Mouse (Mus musculus) liver, postnatal 0 days (tissue): Measurements from ENCODE around the gene Dhx35. TPM values are rescaled to one million over a fixed set of nuclear protein-coding genes. Genes with fewer than 3 reads are reported as not detected.

ENCODE experiments used
- ATAC-seq: fragments of 200-750 bp; cut with Nextera tagmentation; 2 replicates; pipeline ENCODE4 v1.8.0; 2017; ENCODE audit warnings: mild to moderate bottlenecking, moderate library complexity
- DNase-seq: peaks from one replicate; pipeline ENCODE4 v3.0.0-alpha.2; 2016
- H3K27ac ChIP-seq: fragments of 300-500 bp; sonication (generic); 2 replicates; pipeline ENCODE4 v1.5.1; 2014; ENCODE audit warnings: antibody characterized with exemption, moderate library complexity, mild to moderate bottlenecking, low read depth
- H3K27me3 ChIP-seq: fragments of 300-500 bp; sonication (generic); 2 replicates; pipeline ENCODE4 v1.6.1; 2014; ENCODE audit warnings: low read length, control low read depth, mixed read lengths; ENCODE audit not compliant: insufficient read depth
- H3K36me3 ChIP-seq: fragments of 300-500 bp; sonication (generic); replicated peaks from 2 replicates; pipeline ENCODE4 v1.6.1; 2014; ENCODE audit warnings: mild to moderate bottlenecking, control low read depth, low read length, moderate library complexity, mixed read lengths; ENCODE audit not compliant: insufficient read depth
- H3K4me1 ChIP-seq: fragments of 300-500 bp; sonication (generic); 2 replicates; pipeline ENCODE4 v1.6.1; 2014; ENCODE audit warnings: antibody characterized with exemption, mild to moderate bottlenecking, control low read depth; ENCODE audit not compliant: insufficient read depth
- H3K4me2 ChIP-seq: fragments of 300-500 bp; sonication (generic); 2 replicates; pipeline ENCODE4 v1.6.1; 2014; ENCODE audit warnings: low read depth, mild to moderate bottlenecking, low read length, moderate library complexity, mixed read lengths
- H3K4me3 ChIP-seq: fragments of 300-500 bp; sonication (generic); 2 replicates; pipeline ENCODE4 v1.5.1; 2014; ENCODE audit warnings: low read depth, low read length
- H3K9ac ChIP-seq: fragments of 300-500 bp; sonication (generic); replicated peaks from 2 replicates; pipeline ENCODE4 v1.6.1; 2014; ENCODE audit warnings: mild to moderate bottlenecking, moderate library complexity
- H3K9me3 ChIP-seq: fragments of 300-500 bp; sonication (generic); 2 replicates; pipeline ENCODE4 v1.6.1; 2016; ENCODE audit warnings: mild to moderate bottlenecking, control low read depth, low read length, mixed read lengths
- CTCF ChIP-seq: sonication (generic); IDR thresholded peaks from 2 replicates; pipeline ENCODE4 v1.5.1; 2016; ENCODE audit warnings: antibody characterized with exemption, low read depth
- EP300 ChIP-seq: IDR thresholded peaks from 2 replicates; pipeline ENCODE4 v1.6.1; 2016; ENCODE audit warnings: antibody characterized with exemption, low read depth, mild to moderate bottlenecking
- WGBS: fragments of 180-500 bp; shearing (Covaris S2); extraction: QIAGEN DNeasy Blood & Tissue Kit; methylation state at CpG from one replicate; pipeline ENCODE4 v1.1.7; 2014; ENCODE audit not compliant: insufficient replicate concordance; 5-methylcytosine and 5-hydroxymethylcytosine counted together
- polyA plus RNA-seq: library from polyadenylated mRNA; unstranded; fragments of >200 nt; fragmentation: Nextera tagmentation; extraction: Ambion mirVana; gene quantifications from 2 replicates; pipeline ENCODE4 v1.2.1, GENCODE M21; 2015

The Dhx35 gene
- polyA plus RNA-seq, 1 experiment from 2014 or later: 3.6 TPM

- Histone ChIP-seq H3K36me3 (peaks cover 8% of the 10 kb centered on the region), H3K9me3 (no peaks in the 10 kb centered on the region), H3K27ac (peak within 1 kb of the TSS; percentile 83), H3K4me3 (peak within 1 kb of the TSS; percentile 93), H3K27me3 (no peaks in the 10 kb centered on the region), H3K4me1 (peaks cover 27% of the 10 kb centered on the region), H3K9ac (peak within 1 kb of the TSS; percentile 88), H3K4me2 (peak within 1 kb of the TSS; percentile 99)
- DNase-seq (peak; percentile 97), ATAC-seq (peak; percentile 97)
- under 1% methylated on average over 39 of the region's 48 CpGs for WGBS
- TF ChIP-seq EP300 (no peak; the same call in 1 of the 2 replicates), CTCF (peak; percentile 95)
Measured at GRCm38 (mm10) chr2:158767742-158768339, 26.8 kb upstream of the Dhx35 start, which contains the start of gene Fam83d. Gene Fam83d (plus strand): TSS chr2:158768093.

DNA sequence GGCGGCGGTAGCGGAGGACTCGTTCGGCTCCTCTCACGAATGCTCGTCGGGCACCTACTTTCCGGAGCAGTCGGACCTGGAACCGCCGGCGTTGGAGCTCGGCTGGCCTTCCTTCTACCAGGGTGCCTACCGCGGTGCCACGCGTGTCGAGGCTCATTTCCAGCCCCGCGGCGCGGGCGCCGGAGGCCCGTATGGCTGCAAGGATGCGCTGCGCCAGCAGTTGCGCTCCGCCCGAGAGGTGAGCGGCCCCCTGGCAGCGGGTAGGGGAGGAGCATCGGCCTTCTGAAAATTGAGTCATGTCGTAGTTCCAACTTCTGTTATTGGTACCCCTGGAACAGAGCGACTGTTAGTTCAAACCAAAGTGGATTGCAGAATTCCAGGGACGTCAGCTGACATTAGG is 26.3 kb upstream of the Dhx35 start:
- under 1% methylated on average over 37 of the region's 37 CpGs for WGBS
- Histone ChIP-seq H3K4me3 (peak overlapping the region; percentile 93), H3K9ac (peak overlapping the region; percentile 88), H3K36me3 (peaks cover 12% of the 10 kb centered on the region), H3K9me3 (no peaks in the 10 kb centered on the region), H3K4me2 (peak overlapping the region; percentile 99), H3K27me3 (no peaks in the 10 kb centered on the region), H3K27ac (peak overlapping the region; percentile 83), H3K4me1 (peaks cover 27% of the 10 kb centered on the region)
- ATAC-seq (peak; percentile 60), DNase-seq (peak; percentile 72)
- TF ChIP-seq EP300: no peak

DNA sequence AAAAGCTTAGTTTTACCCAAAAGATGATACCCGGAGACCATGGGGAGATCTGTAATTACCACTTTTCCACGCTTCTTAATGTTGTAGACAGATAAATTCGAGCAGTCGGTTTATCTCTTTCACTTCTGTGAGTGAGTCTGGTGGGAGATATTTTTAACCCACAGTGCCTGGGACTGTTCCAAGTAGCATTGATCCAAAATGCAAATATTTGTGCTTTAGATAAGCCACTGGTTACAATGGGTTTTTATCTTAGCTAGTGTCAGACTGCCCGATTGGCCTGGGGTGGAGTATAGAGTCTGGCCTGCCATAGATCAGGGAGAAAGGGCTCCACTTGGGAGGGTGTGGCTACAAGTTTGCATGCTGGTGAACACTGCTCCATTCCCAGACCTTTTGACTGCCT is 25.8 kb upstream of the Dhx35 start:
- Histone ChIP-seq H3K27ac (peak overlapping the region; percentile 83), H3K9me3 (no peaks in the 10 kb centered on the region), H3K9ac (peak overlapping the region; percentile 88), H3K4me2 (peak overlapping the region; percentile 99), H3K27me3 (no peaks in the 10 kb centered on the region), H3K4me3 (peak overlapping the region; percentile 93), H3K4me1 (peaks cover 27% of the 10 kb centered on the region), H3K36me3 (peaks cover 12% of the 10 kb centered on the region)
- TF ChIP-seq CTCF (no peak), EP300 (peak; percentile 88)
- 4% methylated on average over 5 of the region's 5 CpGs for WGBS
- peak; percentile 45 for ATAC-seq
- DNase-seq: peak; percentile 51

DNA sequence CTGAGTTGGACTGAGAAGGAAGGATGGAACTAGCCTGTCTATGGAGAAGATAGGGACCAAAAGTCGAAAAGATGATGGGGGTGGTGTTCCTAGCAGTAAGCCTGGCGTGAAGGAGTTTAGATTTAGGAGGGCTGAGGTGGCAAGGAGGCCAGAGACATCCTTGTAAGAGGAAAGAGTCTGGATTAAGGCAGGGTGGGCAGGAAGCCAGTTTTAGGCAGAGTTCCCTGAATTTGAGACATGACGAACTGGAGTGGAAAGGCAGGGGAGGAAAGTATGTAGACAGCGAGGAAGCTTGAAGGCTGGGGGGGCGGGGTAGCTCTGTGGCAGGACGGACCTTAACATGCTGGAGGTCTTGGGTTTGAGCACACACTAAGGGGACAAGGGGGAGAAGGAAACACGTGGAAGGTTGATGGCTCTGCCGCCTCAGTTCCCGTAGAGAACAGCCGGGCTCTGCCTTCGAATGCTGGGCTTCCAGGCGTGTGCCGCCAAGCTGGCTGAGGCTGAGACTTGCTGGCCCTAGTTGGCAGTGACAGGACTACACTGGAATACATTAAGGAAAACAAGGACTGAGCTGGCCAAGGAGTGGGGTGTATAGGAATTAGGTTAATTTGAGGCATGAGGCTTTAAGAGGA is 24.4 kb upstream of the Dhx35 start:
- Histone ChIP-seq H3K4me3 (peak overlapping the region; percentile 93), H3K4me1 (peaks cover 33% of the 10 kb centered on the region), H3K27me3 (no peaks in the 10 kb centered on the region), H3K4me2 (peak overlapping the region; percentile 99), H3K27ac (no peak overlapping the region), H3K9ac (peak overlapping the region; percentile 88; the same call in 1 of the 2 replicates), H3K36me3 (peaks cover 12% of the 10 kb centered on the region), H3K9me3 (no peaks in the 10 kb centered on the region)
- DNase-seq (no peak), ATAC-seq (no peak)
- no peak for TF ChIP-seq EP300
- TF ChIP-seq CTCF: no peak
- WGBS: 63% methylated on average over 13 of the region's 13 CpGs

DNA sequence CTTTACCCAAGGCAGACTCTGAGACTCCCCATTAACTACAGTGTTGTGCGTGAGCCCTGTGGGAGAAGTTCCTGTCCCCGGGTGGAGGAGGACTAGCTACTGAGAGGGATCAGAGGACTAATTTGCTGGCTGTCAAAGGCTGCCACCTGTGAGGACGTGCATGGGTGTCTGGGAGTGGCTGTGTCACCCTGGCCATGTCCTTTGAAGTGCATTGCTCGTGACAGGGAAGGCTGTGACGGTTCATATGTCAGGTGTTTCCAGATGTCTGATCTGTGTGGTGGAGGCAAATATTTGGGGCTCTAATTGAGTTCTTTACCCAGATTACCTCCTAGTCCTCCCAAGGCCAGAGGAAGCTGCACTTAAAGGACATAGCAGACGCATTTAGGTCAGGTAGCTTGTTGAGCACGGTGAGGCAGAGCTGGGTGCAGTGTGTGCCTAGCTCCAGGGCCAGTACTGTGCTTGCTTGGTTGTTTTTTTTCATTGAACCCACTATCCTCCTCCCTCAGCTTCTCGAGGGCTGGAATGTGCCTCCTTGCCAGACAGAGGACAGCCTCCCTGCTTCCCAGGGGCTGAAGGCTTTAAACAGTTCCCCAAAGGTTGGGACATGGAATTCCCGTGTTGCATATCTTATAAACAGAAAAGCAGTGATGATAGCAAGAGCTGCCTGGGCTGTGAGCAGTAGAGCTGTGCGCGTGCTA is 23.4 kb upstream of the Dhx35 start:
- no peak overlapping the region for H3K9ac ChIP-seq
- DNase-seq (no peak), ATAC-seq (no peak)
- H3K4me3 ChIP-seq: no peak overlapping the region
- no peaks in the 10 kb centered on the region for H3K9me3 ChIP-seq
- peak overlapping the region; percentile 99 for H3K4me2 ChIP-seq
- no peak for TF ChIP-seq CTCF
- peaks cover 12% of the 10 kb centered on the region for H3K36me3 ChIP-seq
- peaks cover 35% of the 10 kb centered on the region for H3K4me1 ChIP-seq
- WGBS: 73% methylated on average over 11 of the region's 11 CpGs
- no peak overlapping the region for H3K27ac ChIP-seq
- no peaks in the 10 kb centered on the region for H3K27me3 ChIP-seq

DNA sequence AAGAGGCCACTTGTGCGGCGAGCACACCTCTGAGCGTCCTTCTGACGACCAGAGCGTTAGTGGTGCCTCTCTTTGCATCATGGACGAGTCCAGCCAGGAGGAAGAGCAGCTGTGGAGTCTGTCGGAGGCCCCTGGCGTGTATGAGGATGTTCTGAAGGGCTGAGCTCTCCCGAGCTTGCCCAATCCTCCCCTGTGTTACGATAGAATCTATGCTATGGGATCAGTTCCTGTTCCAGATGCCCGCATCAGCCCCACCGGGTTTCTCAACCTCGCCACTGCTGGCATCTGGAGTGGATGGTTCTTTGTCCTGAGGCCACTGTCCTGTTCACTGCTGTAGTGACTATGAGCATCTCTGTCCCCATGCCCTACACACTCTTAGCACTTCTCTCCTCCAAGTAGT is 21.8 kb upstream of the Dhx35 start:
- peaks cover 12% of the 10 kb centered on the region for H3K36me3 ChIP-seq
- no peaks in the 10 kb centered on the region for H3K27me3 ChIP-seq
- ATAC-seq (no peak), DNase-seq (peak; percentile 29)
- no peak overlapping the region for H3K4me2 ChIP-seq
- H3K9me3 ChIP-seq: no peaks in the 10 kb centered on the region
- WGBS: 74% methylated on average over 13 of the region's 13 CpGs
- TF ChIP-seq CTCF (no peak), EP300 (no peak)
- no peak overlapping the region for H3K27ac ChIP-seq
- H3K4me3 ChIP-seq: no peak overlapping the region
- peaks cover 41% of the 10 kb centered on the region for H3K4me1 ChIP-seq
- H3K9ac ChIP-seq: no peak overlapping the region
